Mouse (Mus musculus): ENCODE measurements around the gene Foxp1. TPM values are rescaled to one million over a fixed set of nuclear protein-coding genes. Genes with fewer than 3 reads are reported as not detected.

The Foxp1 gene
- polyA plus RNA-seq, 1 experiment from 2014 or later, result 89.2 TPM

GRCm38 (mm10) chr6:99314746-99315145, 207.8 kb downstream of the Foxp1 start:
- Histone ChIP-seq H3K36me3 (ENCODE audit: control insufficient read depth, insufficient read depth, low read length) (no peaks in the 10 kb centered on the region), H3K4me3 (replicated peaks; ENCODE audit: low read depth, low read length) (no peak overlapping the region), H3K9ac (replicated peaks; ENCODE audit: low read length) (no peak overlapping the region), H3K4me2 (ENCODE audit: low read length) (no peak overlapping the region), H3K9me3 (ENCODE audit: control insufficient read depth, low read length) (no peaks in the 10 kb centered on the region), H3K4me1 (ENCODE audit: control insufficient read depth, insufficient read depth, low read length) (peaks cover 3% of the 10 kb centered on the region; the same call in 1 of the 2 replicates), H3K27me3 (ENCODE audit: control insufficient read depth, insufficient read depth, low read length) (no peaks in the 10 kb centered on the region), H3K27ac (replicated peaks; ENCODE audit: low read depth, low read length) (no peak overlapping the region)
- ATAC-seq (ENCODE audit: low FRiP score, low TSS enrichment) (no peak), DNase-seq (no peak)
- 69% methylated on average over 3 of the region's 3 CpGs for WGBS

- no peak overlapping the region for H3K4me3 ChIP-seq (replicated peaks; ENCODE audit: low read depth, low read length)
- 57% methylated on average over 12 of the region's 12 CpGs for WGBS
- H3K9ac ChIP-seq (replicated peaks; ENCODE audit: low read length), result no peak overlapping the region
- ATAC-seq (ENCODE audit: low FRiP score, low TSS enrichment), result no peak
- no peaks in the 10 kb centered on the region for H3K9me3 ChIP-seq (ENCODE audit: control insufficient read depth, low read length)
- no peak for DNase-seq
- H3K27ac ChIP-seq (replicated peaks; ENCODE audit: low read depth, low read length), result no peak overlapping the region
- H3K4me1 ChIP-seq (ENCODE audit: control insufficient read depth, insufficient read depth, low read length), result no peaks in the 10 kb centered on the region
- no peaks in the 10 kb centered on the region for H3K36me3 ChIP-seq (ENCODE audit: control insufficient read depth, insufficient read depth, low read length)
- H3K4me2 ChIP-seq (ENCODE audit: low read length), result no peak overlapping the region
- no peaks in the 10 kb centered on the region for H3K27me3 ChIP-seq (ENCODE audit: control insufficient read depth, insufficient read depth, low read length)
Observed at GRCm38 (mm10) chr6:99310529-99310928, 212.0 kb downstream of the Foxp1 start.

- WGBS, result 41% methylated on average over 3 of the region's 3 CpGs
- H3K36me3 ChIP-seq (ENCODE audit: control insufficient read depth, insufficient read depth, low read length), result no peaks in the 10 kb centered on the region
- H3K4me1 ChIP-seq (ENCODE audit: control insufficient read depth, insufficient read depth, low read length), result no peaks in the 10 kb centered on the region
- no peak for ATAC-seq (ENCODE audit: low FRiP score, low TSS enrichment)
- H3K9me3 ChIP-seq (ENCODE audit: control insufficient read depth, low read length), result no peaks in the 10 kb centered on the region
- no peak overlapping the region for H3K4me2 ChIP-seq (ENCODE audit: low read length)
- H3K4me3 ChIP-seq (replicated peaks; ENCODE audit: low read depth, low read length), result no peak overlapping the region
- H3K27ac ChIP-seq (replicated peaks; ENCODE audit: low read depth, low read length), result no peak overlapping the region
- H3K9ac ChIP-seq (replicated peaks; ENCODE audit: low read length), result no peak overlapping the region
- no peaks in the 10 kb centered on the region for H3K27me3 ChIP-seq (ENCODE audit: control insufficient read depth, insufficient read depth, low read length)
- no peak for DNase-seq
Observed at GRCm38 (mm10) chr6:99310171-99310500, 212.4 kb downstream of the Foxp1 start.

GRCm38 (mm10) chr6:99309466-99310170, 212.9 kb downstream of the Foxp1 start:
- ATAC-seq (ENCODE audit: low FRiP score, low TSS enrichment) (no peak), DNase-seq (peak; percentile 13)
- Histone ChIP-seq H3K9ac (replicated peaks; ENCODE audit: low read length) (no peak overlapping the region), H3K9me3 (ENCODE audit: control insufficient read depth, low read length) (no peaks in the 10 kb centered on the region), H3K27ac (replicated peaks; ENCODE audit: low read depth, low read length) (no peak overlapping the region), H3K36me3 (ENCODE audit: control insufficient read depth, insufficient read depth, low read length) (no peaks in the 10 kb centered on the region), H3K4me1 (ENCODE audit: control insufficient read depth, insufficient read depth, low read length) (no peaks in the 10 kb centered on the region), H3K4me2 (ENCODE audit: low read length) (no peak overlapping the region), H3K27me3 (ENCODE audit: control insufficient read depth, insufficient read depth, low read length) (no peaks in the 10 kb centered on the region), H3K4me3 (replicated peaks; ENCODE audit: low read depth, low read length) (no peak overlapping the region)
- WGBS, result 80% methylated on average over 14 of the region's 14 CpGs

GRCm38 (mm10) chr6:99305751-99306150, 216.8 kb downstream of the Foxp1 start:
- Histone ChIP-seq H3K4me2 (ENCODE audit: low read length) (no peak overlapping the region), H3K9ac (replicated peaks; ENCODE audit: low read length) (no peak overlapping the region), H3K9me3 (ENCODE audit: control insufficient read depth, low read length) (no peaks in the 10 kb centered on the region), H3K36me3 (ENCODE audit: control insufficient read depth, insufficient read depth, low read length) (no peaks in the 10 kb centered on the region), H3K27me3 (ENCODE audit: control insufficient read depth, insufficient read depth, low read length) (no peaks in the 10 kb centered on the region), H3K27ac (replicated peaks; ENCODE audit: low read depth, low read length) (no peak overlapping the region), H3K4me3 (replicated peaks; ENCODE audit: low read depth, low read length) (no peak overlapping the region), H3K4me1 (ENCODE audit: control insufficient read depth, insufficient read depth, low read length) (no peaks in the 10 kb centered on the region)
- ATAC-seq (ENCODE audit: low FRiP score, low TSS enrichment), result no peak
- 88% methylated on average over 3 of the region's 3 CpGs for WGBS
- no peak for DNase-seq

- Histone ChIP-seq H3K4me1 (ENCODE audit: control insufficient read depth, insufficient read depth, low read length) (no peaks in the 10 kb centered on the region), H3K9me3 (ENCODE audit: control insufficient read depth, low read length) (no peaks in the 10 kb centered on the region), H3K4me2 (ENCODE audit: low read length) (no peak overlapping the region), H3K36me3 (ENCODE audit: control insufficient read depth, insufficient read depth, low read length) (no peaks in the 10 kb centered on the region), H3K27ac (replicated peaks; ENCODE audit: low read depth, low read length) (no peak overlapping the region), H3K9ac (replicated peaks; ENCODE audit: low read length) (no peak overlapping the region), H3K4me3 (replicated peaks; ENCODE audit: low read depth, low read length) (no peak overlapping the region), H3K27me3 (ENCODE audit: control insufficient read depth, insufficient read depth, low read length) (no peaks in the 10 kb centered on the region)
- ATAC-seq (ENCODE audit: low FRiP score, low TSS enrichment), result no peak
- DNase-seq, result no peak
- WGBS, result 93% methylated on average over 3 of the region's 3 CpGs
Observed at GRCm38 (mm10) chr6:99305236-99305635, 217.3 kb downstream of the Foxp1 start.

GRCm38 (mm10) chr6:99302662-99303435, 219.7 kb downstream of the Foxp1 start:
- no peaks in the 10 kb centered on the region for H3K36me3 ChIP-seq (ENCODE audit: control insufficient read depth, insufficient read depth, low read length)
- H3K9ac ChIP-seq (replicated peaks; ENCODE audit: low read length), result no peak overlapping the region
- no peaks in the 10 kb centered on the region for H3K27me3 ChIP-seq (ENCODE audit: control insufficient read depth, insufficient read depth, low read length)
- H3K9me3 ChIP-seq (ENCODE audit: control insufficient read depth, low read length), result no peaks in the 10 kb centered on the region
- DNase-seq, result no peak
- no peak overlapping the region for H3K4me2 ChIP-seq (ENCODE audit: low read length)
- ATAC-seq (ENCODE audit: low FRiP score, low TSS enrichment), result no peak
- H3K4me1 ChIP-seq (ENCODE audit: control insufficient read depth, insufficient read depth, low read length), result no peaks in the 10 kb centered on the region
- no peak overlapping the region for H3K27ac ChIP-seq (replicated peaks; ENCODE audit: low read depth, low read length)
- WGBS, result 94% methylated on average over 6 of the region's 6 CpGs
- no peak overlapping the region for H3K4me3 ChIP-seq (replicated peaks; ENCODE audit: low read depth, low read length)

GRCm38 (mm10) chr6:99301923-99302322, 220.6 kb downstream of the Foxp1 start:
- DNase-seq (no peak), ATAC-seq (ENCODE audit: low FRiP score, low TSS enrichment) (no peak)
- H3K9me3 ChIP-seq (ENCODE audit: control insufficient read depth, low read length), result no peaks in the 10 kb centered on the region
- no peaks in the 10 kb centered on the region for H3K27me3 ChIP-seq (ENCODE audit: control insufficient read depth, insufficient read depth, low read length)
- no peak overlapping the region for H3K9ac ChIP-seq (replicated peaks; ENCODE audit: low read length)
- no peak overlapping the region for H3K4me3 ChIP-seq (replicated peaks; ENCODE audit: low read depth, low read length)
- no peaks in the 10 kb centered on the region for H3K4me1 ChIP-seq (ENCODE audit: control insufficient read depth, insufficient read depth, low read length)
- no peaks in the 10 kb centered on the region for H3K36me3 ChIP-seq (ENCODE audit: control insufficient read depth, insufficient read depth, low read length)
- WGBS, result 85% methylated on average over 8 of the region's 8 CpGs
- H3K4me2 ChIP-seq (ENCODE audit: low read length), result no peak overlapping the region
- no peak overlapping the region for H3K27ac ChIP-seq (replicated peaks; ENCODE audit: low read depth, low read length)

GRCm38 (mm10) chr6:99300235-99300634, 222.3 kb downstream of the Foxp1 start:
- Histone ChIP-seq H3K4me2 (ENCODE audit: low read length) (no peak overlapping the region), H3K4me3 (replicated peaks; ENCODE audit: low read depth, low read length) (no peak overlapping the region), H3K9me3 (ENCODE audit: control insufficient read depth, low read length) (no peaks in the 10 kb centered on the region), H3K4me1 (ENCODE audit: control insufficient read depth, insufficient read depth, low read length) (no peaks in the 10 kb centered on the region), H3K9ac (replicated peaks; ENCODE audit: low read length) (no peak overlapping the region), H3K36me3 (ENCODE audit: control insufficient read depth, insufficient read depth, low read length) (no peaks in the 10 kb centered on the region), H3K27me3 (ENCODE audit: control insufficient read depth, insufficient read depth, low read length) (no peaks in the 10 kb centered on the region), H3K27ac (replicated peaks; ENCODE audit: low read depth, low read length) (no peak overlapping the region)
- WGBS, result 97% methylated on average over 6 of the region's 6 CpGs
- DNase-seq (no peak), ATAC-seq (ENCODE audit: low FRiP score, low TSS enrichment) (no peak)
